Mouse (Mus musculus) layer of hippocampus, postnatal 14 days (tissue): ENCODE data around the gene Tlcd1. TPM values are rescaled to one million over a fixed set of nuclear protein-coding genes. Genes with fewer than 3 reads are reported as not detected.

Experiments used
- DNase-seq, 2 experiments: peaks; one replicate each; pipeline ENCODE4 v3.0.0; 2021 to 2022; ENCODE audit warnings: low spot score in 2 of 2, mixed read lengths in 1 of 2
- microRNA-seq, 2 experiments: library from miRNA; unstranded; fragments of <30 nt; microRNA quantifications; one replicate each; pipeline ENCODE4 v1.2.0; 2021
- total RNA-seq, 2 experiments: library from RNA; stranded (reverse); gene quantifications; 2 replicates each; pipeline ENCODE4 v1.2.3; 2021

The Tlcd1 gene
- total RNA-seq, 2 experiments from 2014 or later, result 33.0 to 37.0 TPM

- no peak for DNase-seq
Observed at GRCm38 (mm10) chr11:78195101-78195863, 18.8 kb downstream of the Tlcd1 start.

- DNase-seq, result no peak
Observed at GRCm38 (mm10) chr11:78202372-78202771, 25.9 kb downstream of the Tlcd1 start.

GRCm38 (mm10) chr11:78204287-78204686 lies 27.8 kb downstream of the Tlcd1 start:
- DNase-seq, result no peak

- DNase-seq, result no peak
Observed at GRCm38 (mm10) chr11:78205361-78206206, 29.1 kb downstream of the Tlcd1 start.

- no peak for DNase-seq
Observed at GRCm38 (mm10) chr11:78207190-78207589, 30.7 kb downstream of the Tlcd1 start.

- DNase-seq, result no peak
Observed at GRCm38 (mm10) chr11:78209886-78210285, 33.4 kb downstream of the Tlcd1 start.

GRCm38 (mm10) chr11:78210615-78211014 lies 34.1 kb downstream of the Tlcd1 start:
- no peak for DNase-seq

- DNase-seq, result no peak
Observed at GRCm38 (mm10) chr11:78211513-78211912, 35.0 kb downstream of the Tlcd1 start.

- DNase-seq, result no peak
Observed at GRCm38 (mm10) chr11:78213086-78213817, 36.7 kb downstream of the Tlcd1 start.

GRCm38 (mm10) chr11:78215709-78216317 lies 39.3 kb downstream of the Tlcd1 start:
- peak in 1 of 2 experiments; percentile 54 for DNase-seq

GRCm38 (mm10) chr11:78223586-78223985 lies 47.1 kb downstream of the Tlcd1 start:
- DNase-seq, result no peak

Small RNA genes within 50 kb of the gene (microRNA-seq; reads per million reads assigned to microRNA genes)
- 2.3 to 2.9 reads per million in 2 experiments for gene Mir7653

Other genes with a start within 250 kb of the Tlcd1 start
- gene Sez6, start 245.9 kb upstream of the Tlcd1 start, total RNA-seq, result 100 to 1,000 TPM; 162 to 163 TPM
- gene Phf12, start 194.0 kb upstream of the Tlcd1 start, total RNA-seq, result 10 to 100 TPM; 43.9 to 52.6 TPM
- gene Dhrs13, start 144.4 kb upstream of the Tlcd1 start, total RNA-seq, result 10 to 100 TPM; 11.2 to 11.3 TPM
- gene Flot2, start 138.8 kb upstream of the Tlcd1 start, total RNA-seq, result 100 to 1,000 TPM; 109 to 122 TPM
- gene Eral1, start 96.3 kb upstream of the Tlcd1 start, total RNA-seq, result 10 to 100 TPM; 19.7 to 20.8 TPM
- 10 to 100 TPM; 26.7 to 30.7 TPM for gene Fam222b, start 82.1 kb upstream of the Tlcd1 start, total RNA-seq
- 10 to 100 TPM; 33.8 to 34.9 TPM for gene Traf4, start 11.1 kb upstream of the Tlcd1 start, total RNA-seq
- gene Nek8, start within 50 bp of the Tlcd1 start, total RNA-seq, result 1 to 10 TPM; 4.2 to 4.7 TPM
- 100 to 1,000 TPM; 674 to 733 TPM for gene Rpl23a, start 6.9 kb downstream of the Tlcd1 start, total RNA-seq
- gene Rab34, start 11.7 kb downstream of the Tlcd1 start, total RNA-seq, result 10 to 100 TPM; 34.1 to 40.0 TPM
- 1 to 10 TPM; 6.7 to 6.9 TPM for gene Proca1, start 16.7 kb downstream of the Tlcd1 start, total RNA-seq
- 10 to 100 TPM; 64.4 to 66.4 TPM for gene Sdf2, start 69.0 kb downstream of the Tlcd1 start, total RNA-seq
- gene Supt6, start 69.3 kb downstream of the Tlcd1 start, total RNA-seq, result 100 to 1,000 TPM; 102 to 112 TPM
- gene 2610507B11Rik, start 85.0 kb downstream of the Tlcd1 start, total RNA-seq, result 100 to 1,000 TPM; 210 TPM
- gene BC030499, start 114.1 kb downstream of the Tlcd1 start, total RNA-seq, result 1 to 10 TPM; 1.4 to 2.6 TPM
- gene Spag5, start 124.8 kb downstream of the Tlcd1 start, total RNA-seq, result 1 to 10 TPM; 5.0 to 6.6 TPM
- gene Aldoc, start 146.3 kb downstream of the Tlcd1 start, total RNA-seq, result 100 to 1,000 TPM; 663 to 756 TPM
- 10 to 100 TPM; 70.8 to 76.7 TPM for gene Pigs, start 151.7 kb downstream of the Tlcd1 start, total RNA-seq
- 10 to 100 TPM; 27.6 to 32.2 TPM for gene Unc119, start 166.8 kb downstream of the Tlcd1 start, total RNA-seq
- gene Foxn1, start 209.8 kb downstream of the Tlcd1 start, total RNA-seq, result not detected
- gene Slc13a2, start 245.5 kb downstream of the Tlcd1 start, total RNA-seq, result not detected